Mouse (Mus musculus) gastrocnemius, postnatal 4 days (tissue): ENCODE measurements around the gene Rpsa. TPM values are rescaled to one million over a fixed set of nuclear protein-coding genes. Genes with fewer than 3 reads are reported as not detected.

Experiments used
- DNase-seq, 2 experiments: peaks; one replicate each; pipeline ENCODE4 v3.0.0; 2021 to 2022; ENCODE audit warnings: low spot score in 2 of 2, mixed read lengths in 2 of 2
- total RNA-seq, 2 experiments: library from RNA; stranded (reverse); gene quantifications; 2 replicates each; pipeline ENCODE4 v1.2.3; 2021

Rpsa gene
- total RNA-seq, 2 experiments from 2014 or later: 833 to 1,010 TPM

- DNase-seq: no peak
These were observed 24.5 kb downstream of the Rpsa start for GRCm38 (mm10) chr9:120151906-120152399.

- no peak for DNase-seq
These were observed 30.6 kb downstream of the Rpsa start for GRCm38 (mm10) chr9:120158047-120158446.

- no peak for DNase-seq
These were observed 36.4 kb downstream of the Rpsa start for GRCm38 (mm10) chr9:120163862-120164261.

- DNase-seq: no peak
These were observed 40.3 kb downstream of the Rpsa start for GRCm38 (mm10) chr9:120167826-120168225.

- peak in 1 of 2 experiments; percentile 48 for DNase-seq
These were observed 43.8 kb downstream of the Rpsa start for GRCm38 (mm10) chr9:120171295-120171694.

- no peak for DNase-seq
These were observed 47.1 kb downstream of the Rpsa start for GRCm38 (mm10) chr9:120174436-120175137.

- DNase-seq: no peak
These were observed 51.3 kb downstream of the Rpsa start for GRCm38 (mm10) chr9:120178813-120179212.

Other genes with a start within 250 kb of the Rpsa start
- gene Wdr48, start 232.8 kb upstream of the Rpsa start, total RNA-seq: 10 to 100 TPM; 28.4 to 30.0 TPM
- 10 to 100 TPM; 18.8 to 25.2 TPM for gene Gorasp1, start 190.1 kb upstream of the Rpsa start, total RNA-seq
- gene Ttc21a, start 190.1 kb upstream of the Rpsa start, total RNA-seq: under 1 TPM; 0.15 to 0.34 TPM
- 1 to 10 TPM; 4.5 to 5.4 TPM for gene Csrnp1, start 143.0 kb upstream of the Rpsa start, total RNA-seq
- 100 to 1,000 TPM; 101 to 111 TPM for gene Xirp1, start 104.1 kb upstream of the Rpsa start, total RNA-seq
- 1 to 10 TPM; 5.5 to 5.6 TPM for gene Cx3cr1, start 57.8 kb upstream of the Rpsa start, total RNA-seq
- gene Ccr8, start 35.6 kb upstream of the Rpsa start, total RNA-seq: not detected
- gene Slc25a38, start 17.3 kb upstream of the Rpsa start, total RNA-seq: 10 to 100 TPM; 10.6 TPM
- gene Mobp, start 22.0 kb downstream of the Rpsa start, total RNA-seq: not detected
- under 1 TPM; 0.26 to 0.39 TPM for gene Myrip, start 173.8 kb downstream of the Rpsa start, total RNA-seq